Mouse (Mus musculus) heart, postnatal 14 days (tissue): ENCODE results near the gene Iqub. TPM values are rescaled to one million over a fixed set of nuclear protein-coding genes. Genes with fewer than 3 reads are reported as not detected.
A peak's percentile ranks its signal among the peaks of the same experiment; 100 is the strongest.

Experiments
- DNase-seq, 2 experiments: peaks; one replicate each; pipeline ENCODE4 v3.0.0; 2021 to 2022
- intact Hi-C: fragments of 180-260 bp; cut with DNase I; formaldehyde crosslinking; loops from one replicate; pipeline ENCODE4 v1.15.1; 2025
- total RNA-seq, 2 experiments: library from RNA; stranded (reverse); gene quantifications; 2 replicates each; pipeline ENCODE4 v1.2.3; 2021

The Iqub gene
- total RNA-seq, 2 experiments from 2014 or later: 0.29 to 0.38 TPM

DNA sequence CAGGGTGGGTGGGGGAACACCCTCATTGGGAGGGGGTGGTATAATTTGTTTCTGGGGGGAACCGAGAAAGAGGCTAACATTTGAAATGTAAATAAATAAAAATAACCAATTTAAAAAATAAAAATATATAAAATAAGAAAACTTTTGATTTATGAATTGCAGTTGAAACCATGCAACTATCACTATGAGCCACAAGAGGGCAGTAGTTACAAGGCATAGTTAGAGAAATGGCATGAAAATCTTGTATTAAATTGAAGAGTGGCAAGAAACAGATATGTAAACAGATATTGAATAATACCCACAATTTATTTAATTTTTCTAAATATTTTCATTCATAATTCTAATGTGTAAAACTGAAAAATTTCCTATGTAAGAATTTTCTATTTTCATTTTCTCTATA is 24.5 kb downstream of the Iqub start:
- DNase-seq: no peak
- intact Hi-C loops: no loop called here

DNA sequence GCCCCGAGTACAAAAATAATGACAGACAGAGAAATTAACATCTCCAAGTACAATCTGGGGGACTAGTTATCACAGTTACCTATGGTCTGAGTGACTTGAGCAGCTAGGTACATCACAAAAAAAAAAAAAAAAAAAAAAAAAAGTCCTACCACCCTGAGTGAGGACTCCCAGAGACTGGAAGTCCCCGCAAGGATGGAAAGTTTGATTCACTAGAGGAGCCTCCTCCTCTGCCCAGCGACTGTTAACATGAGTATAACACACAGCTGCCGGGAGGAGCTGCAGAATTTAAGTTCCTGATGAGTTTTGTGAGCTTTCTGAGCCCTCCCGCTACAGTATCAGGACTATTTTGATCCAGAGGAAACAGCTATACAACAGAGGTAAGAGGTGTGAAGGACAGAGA is 28.3 kb downstream of the Iqub start:
- intact Hi-C loops: no loop called here
- no peak for DNase-seq

DNA sequence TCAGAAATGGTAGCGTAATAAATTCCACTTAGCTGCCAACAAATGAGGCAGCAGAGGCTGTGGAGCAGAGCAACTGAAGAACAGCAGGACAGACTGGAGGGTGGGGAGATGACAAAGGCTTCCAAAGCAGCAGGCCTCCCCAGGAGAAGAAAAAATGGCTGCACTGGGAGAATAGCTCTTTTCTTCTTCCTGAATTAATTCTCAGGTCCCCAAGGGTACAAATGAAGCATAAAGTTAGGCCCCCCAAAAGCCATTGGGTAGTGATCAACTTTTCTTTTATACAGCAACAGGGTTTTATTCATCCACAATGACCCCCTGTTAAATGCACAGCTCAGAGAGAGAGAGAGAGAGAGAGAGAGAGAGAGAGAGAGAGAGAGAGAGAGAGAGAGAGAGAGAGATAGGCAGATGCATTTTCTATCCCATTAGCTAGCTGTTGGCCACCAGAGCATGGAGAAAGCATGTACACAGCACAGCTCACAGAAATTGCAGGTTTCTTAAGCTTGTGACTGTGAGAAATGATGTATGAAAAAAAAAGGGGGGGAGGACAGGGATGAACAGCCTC is 44.2 kb downstream of the Iqub start:
- DNase-seq: no peak
- intact Hi-C loops: no loop called here

DNA sequence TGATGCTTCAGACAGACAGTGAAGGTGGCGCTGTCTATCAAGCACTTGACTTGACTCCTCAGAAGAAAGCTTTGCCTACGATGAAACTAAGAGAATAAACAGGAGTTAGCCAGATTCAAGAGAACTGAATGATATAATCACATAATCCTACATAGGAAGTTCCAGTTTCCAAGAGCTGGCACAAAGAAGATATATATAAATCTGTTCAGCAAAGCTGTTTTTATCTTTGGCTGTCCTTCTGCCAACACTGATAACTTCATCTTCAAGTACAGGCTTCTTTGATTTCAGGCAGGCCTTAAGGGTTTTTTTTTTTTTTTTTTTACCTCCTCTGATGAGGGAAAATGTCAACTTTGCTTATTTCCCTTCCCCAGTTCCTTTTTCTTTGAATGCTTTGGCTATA is 44.7 kb downstream of the Iqub start:
- intact Hi-C loops: no loop called here

DNA sequence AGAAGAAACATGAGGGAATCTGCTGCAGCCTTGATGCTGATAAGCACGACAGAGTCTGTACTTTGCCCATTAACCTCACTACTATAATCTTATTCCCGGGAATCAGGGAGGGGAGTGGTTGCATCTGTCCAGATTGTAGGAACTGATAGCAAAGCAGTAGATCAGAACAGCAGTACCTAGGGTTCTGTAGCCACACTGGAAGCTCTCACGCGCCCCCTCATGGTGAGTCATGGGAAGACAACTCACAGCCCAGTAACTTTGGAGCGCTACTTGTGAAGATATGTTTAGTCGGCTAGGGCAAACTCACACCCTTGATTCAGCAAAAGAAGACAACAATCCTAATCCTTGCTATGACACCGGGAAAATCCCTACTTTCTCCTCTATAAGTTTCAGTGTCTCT is 58.8 kb downstream of the Iqub start:
- peak; percentile 39 to 52 for DNase-seq
- intact Hi-C loops: no loop called here

More for the DNA sequence above, 44.7 kb downstream of the Iqub start:
- DNase-seq: no peak

DNA sequence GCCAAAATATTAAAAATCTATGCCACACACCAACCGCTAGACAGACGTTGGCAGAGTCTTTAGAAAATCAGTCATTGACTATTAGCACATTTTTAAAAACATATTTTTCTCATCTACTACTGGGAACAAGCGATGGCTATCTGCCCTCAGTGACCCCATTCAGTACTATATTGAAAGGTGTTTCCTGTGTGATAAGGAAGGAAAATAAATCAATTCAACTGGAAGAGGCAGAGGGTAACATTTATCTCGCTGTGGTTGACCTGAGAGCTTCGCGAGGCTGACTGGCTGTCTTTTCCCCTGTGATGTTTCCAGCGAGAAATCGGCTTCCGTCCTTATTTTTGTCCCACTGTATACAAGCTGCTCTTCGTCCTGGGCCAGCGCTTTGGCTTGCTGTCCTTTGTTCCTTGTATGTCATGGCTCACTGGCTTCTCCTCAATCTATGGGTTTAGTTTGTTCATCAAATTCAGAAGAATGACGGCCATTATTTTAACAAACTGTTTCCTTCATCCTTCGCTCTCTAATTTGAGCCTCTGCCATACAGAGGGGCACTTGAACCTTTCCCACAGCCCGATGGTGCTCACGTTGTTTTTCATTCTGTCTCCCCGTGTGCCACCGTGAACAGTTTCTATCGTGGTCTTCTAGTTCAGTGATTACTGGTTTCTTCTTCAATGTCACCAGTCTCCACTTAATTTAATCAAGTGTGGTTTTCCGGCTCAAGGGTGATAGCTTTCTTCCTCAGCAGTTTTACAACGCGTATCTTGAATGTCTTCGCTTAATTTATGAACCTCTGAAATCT is 63.6 kb downstream of the Iqub start:
- no peak for DNase-seq
- intact Hi-C loops: no loop called here

DNA sequence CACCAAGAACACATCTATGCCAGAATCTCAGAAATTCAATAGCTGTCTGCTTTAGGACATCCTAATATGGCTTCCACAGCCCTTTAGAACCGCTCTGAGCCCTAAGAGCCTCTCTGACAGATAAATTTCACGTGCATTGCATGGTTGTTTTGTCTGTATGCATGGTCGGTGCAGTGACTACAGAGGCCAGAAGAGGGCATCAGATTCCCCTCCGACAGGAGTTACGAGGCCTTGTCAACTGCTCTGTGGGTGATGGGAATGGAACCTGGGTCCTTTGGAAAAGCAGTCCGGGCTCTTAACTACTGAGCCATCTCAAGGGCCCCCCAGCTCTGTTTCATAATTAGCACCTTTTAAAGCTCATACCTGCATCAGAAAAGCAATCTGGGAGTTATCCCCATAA is 64.6 kb downstream of the Iqub start:
- intact Hi-C loops: no loop called here
- DNase-seq: no peak

DNA sequence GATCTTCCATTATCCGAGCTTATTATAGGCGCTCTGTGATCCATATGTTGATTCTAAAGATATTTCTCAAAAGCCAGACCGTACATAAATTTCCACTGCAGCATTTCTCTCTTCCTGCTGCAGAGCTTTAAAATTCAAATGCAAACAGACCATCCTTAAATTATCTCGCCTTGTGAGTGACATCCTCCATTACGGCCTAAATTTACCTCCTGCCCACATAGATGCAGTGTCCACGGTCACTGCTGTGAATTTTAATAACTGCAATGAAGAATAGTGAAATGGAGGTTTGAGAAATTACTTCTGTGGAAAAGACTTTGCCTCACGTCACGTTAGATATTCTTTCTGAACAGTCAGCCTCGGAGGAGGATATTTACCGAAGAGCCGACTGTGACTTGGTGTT is 98.8 kb downstream of the Iqub start:
- intact Hi-C loops: no loop called here
- no peak for DNase-seq

DNA sequence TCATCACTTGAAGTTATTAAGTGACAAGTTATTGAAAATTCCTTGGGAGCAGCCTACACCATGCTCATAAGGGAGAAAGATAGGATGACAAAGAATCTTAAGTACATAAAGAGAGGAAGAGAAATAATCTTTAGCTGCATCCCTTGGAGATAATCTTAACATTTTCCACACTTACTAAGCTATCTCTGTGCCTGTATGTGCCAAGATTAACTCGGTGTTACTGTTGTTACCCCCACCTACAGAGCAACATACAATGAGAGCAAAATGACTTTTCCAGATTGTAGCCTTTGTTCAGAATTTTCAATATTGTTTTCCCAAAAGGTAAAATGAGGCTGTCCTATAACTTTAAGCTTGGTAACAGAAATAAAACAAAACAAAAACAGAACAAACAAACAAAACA is 99.4 kb downstream of the Iqub start:
- DNase-seq: no peak
- intact Hi-C loops: no loop called here

DNA sequence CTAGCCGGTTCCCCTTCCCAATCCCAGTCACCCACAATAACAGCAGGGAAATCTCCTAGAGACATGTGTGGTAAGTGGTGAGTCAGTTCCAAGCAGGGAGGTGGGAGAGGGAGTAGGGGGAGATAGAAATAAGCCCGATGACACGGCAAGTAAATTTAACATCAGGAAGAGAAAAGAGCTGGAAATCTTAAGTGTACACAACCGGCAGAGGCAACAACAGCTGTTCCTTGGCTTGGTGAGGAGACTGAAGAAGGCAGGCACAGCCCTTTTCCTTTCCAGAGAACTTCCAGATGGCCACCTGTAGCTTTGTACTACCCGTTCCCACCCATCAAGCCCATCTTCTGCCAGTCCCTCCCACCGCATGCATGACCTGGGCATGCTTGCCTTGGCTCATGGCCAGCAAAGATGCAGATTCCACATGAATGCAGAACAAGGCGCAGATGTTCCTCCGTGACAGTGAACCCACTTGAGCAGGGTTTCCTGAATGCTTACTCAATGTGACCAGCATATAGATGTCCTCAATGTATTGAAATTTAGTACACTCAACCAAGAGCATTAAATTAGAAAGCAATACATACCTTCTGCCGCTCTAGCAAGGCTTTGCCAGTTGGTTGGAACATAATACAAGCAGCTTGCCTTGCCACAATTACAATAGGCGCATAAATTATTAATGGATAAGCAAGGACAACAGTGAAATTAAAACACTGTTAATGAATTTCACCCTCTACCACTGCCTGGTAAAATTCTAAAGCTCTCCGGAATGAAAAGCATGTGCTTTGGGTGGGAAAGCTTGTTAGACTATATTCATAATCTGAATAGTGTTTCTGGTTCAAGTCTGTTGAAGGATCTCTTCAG is 106.1 kb downstream of the Iqub start:
- intact Hi-C loops: no loop called here
- no peak for DNase-seq

DNA sequence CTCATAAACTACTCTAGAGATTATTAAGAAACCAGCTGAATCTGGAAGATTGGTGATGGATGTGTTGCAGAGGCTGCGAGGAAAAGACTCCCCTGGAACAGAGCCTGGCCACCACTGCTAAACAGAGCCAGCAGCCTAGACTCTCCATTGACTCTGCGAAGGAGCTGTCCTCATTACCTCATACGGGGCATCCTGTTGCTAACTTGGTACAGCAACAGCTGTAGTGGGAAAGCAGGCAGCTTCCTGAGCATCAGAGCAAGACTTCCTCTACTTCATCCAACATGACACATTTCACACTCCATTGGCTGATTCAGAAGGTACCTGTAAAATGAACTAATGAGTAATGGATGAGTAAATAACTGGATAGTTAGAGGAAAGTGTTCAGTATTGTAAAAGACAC is 107.1 kb downstream of the Iqub start:
- no peak for DNase-seq
- intact Hi-C loops: no loop called here

DNA sequence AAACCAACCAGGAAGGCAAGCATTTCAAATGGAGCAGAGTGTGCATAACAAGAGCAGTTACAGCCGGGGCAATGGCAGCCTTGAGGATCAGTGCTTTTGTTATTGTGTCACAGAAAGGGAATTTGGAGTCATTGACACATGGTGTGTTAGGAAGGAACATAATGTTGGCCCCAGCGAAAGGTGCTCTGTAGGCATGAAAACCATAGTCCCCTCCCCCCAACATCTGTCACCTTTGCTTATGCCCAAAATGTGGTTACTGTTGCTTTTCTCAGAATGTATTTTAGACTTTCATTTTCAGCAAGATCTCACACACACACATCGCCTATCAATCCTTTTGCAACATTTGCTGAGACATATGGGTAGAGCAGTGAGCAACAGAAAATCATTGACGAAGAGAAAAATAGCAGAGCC is 117.6 kb downstream of the Iqub start:
- no peak for DNase-seq
- intact Hi-C loops: no loop called here

Other genes with a start within 250 kb of the Iqub start
- gene Ndufa5, start 12.9 kb upstream of the Iqub start, total RNA-seq: 1,000 to 10,000 TPM; 1,207 to 1,226 TPM
- 10 to 100 TPM; 42.9 to 47.5 TPM for gene Asb15, start 13.1 kb upstream of the Iqub start, total RNA-seq
- gene Lmod2, start 82.7 kb upstream of the Iqub start, total RNA-seq: 100 to 1,000 TPM; 413 to 423 TPM
- 10 to 100 TPM; 30.7 to 32.9 TPM for gene Wasl, start 149.9 kb upstream of the Iqub start, total RNA-seq
- not detected for gene Hyal6, start 218.2 kb upstream of the Iqub start, total RNA-seq
- not detected for gene Hyal4, start 233.3 kb upstream of the Iqub start, total RNA-seq